Mouse (Mus musculus) embryonic fibroblast, embryonic 13.5 days (primary cell): ENCODE data around the gene Pi4k2a. TPM values are rescaled to one million over a fixed set of nuclear protein-coding genes. Genes with fewer than 3 reads are reported as not detected.

Experiments
- H3K27ac ChIP-seq: 2 replicates; pipeline ENCODE4 v1.5.1; 2012; ENCODE audit warnings: low read length, control low read depth, inconsistent platforms; ENCODE audit not compliant: insufficient read depth
- H3K4me1 ChIP-seq: 2 replicates; pipeline ENCODE4 v1.6.1; 2011; ENCODE audit warnings: low read length; ENCODE audit not compliant: control insufficient read depth, insufficient read depth
- H3K4me3 ChIP-seq: 2 replicates; pipeline ENCODE4 v1.5.1; 2011; ENCODE audit warnings: mild to moderate bottlenecking, control low read depth, low read length; ENCODE audit not compliant: insufficient read depth
- CTCF ChIP-seq: IDR thresholded peaks from 2 replicates; pipeline ENCODE4 v1.5.1; 2011; ENCODE audit warnings: mild to moderate bottlenecking, control low read depth, low read length, moderate library complexity, borderline replicate concordance; ENCODE audit not compliant: insufficient read depth
- POLR2A ChIP-seq: IDR thresholded peaks from 2 replicates; pipeline ENCODE4 v1.6.1; 2011; ENCODE audit warnings: low read depth, mild to moderate bottlenecking, control low read depth, low read length, moderate library complexity
- polyA plus RNA-seq: library from polyadenylated mRNA; stranded (reverse); fragments of >200 nt; gene quantifications from 2 replicates; pipeline ENCODE4 v1.2.4, GENCODE M21; 2011; ENCODE audit warnings: low read depth; ENCODE audit not compliant: missing spikeins, insufficient read length

Pi4k2a gene
- polyA plus RNA-seq, 1 experiment: 25.6 TPM

DNA sequence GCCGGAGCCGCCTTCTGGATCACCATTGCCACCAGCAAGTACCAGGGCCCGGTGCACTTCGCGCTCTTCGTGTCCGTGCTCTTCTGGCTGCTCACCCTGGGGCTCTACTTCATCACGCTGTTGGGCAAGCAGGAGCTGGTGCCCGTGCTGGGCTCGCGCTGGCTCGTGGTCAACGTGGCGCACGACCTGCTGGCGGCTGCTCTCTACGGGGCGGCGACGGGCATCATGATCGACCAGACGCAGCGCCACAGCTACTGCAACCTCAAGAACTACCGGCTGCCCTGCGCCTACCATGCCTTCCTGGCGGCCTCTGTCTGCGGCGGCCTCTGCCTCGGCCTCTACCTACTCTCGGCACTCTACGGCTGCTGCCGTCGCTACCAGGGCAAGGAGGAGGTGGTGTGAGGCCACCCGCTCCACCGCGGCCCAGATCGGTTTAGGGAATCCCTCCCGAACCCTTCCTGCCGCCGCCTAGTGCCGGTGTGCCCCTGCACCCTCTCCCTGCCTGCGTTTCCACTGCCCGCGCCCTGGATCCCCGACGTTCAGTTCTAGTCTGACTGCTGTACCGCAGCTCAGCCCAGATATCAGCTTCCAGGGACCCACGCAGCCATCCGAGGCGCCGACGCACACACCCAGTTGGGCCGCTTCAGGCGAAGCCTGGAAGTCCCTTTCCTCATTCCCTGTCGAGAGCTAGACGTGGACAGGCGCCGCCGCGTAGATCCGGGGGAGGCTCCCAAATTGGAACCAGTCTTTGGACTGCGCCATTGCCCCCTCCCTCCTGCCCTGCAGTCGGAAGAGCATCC lies 57.7 kb downstream of the Pi4k2a start:
- H3K27ac ChIP-seq: peak overlapping the region; percentile 79
- TF ChIP-seq CTCF: no peak
- TF ChIP-seq POLR2A: peak; percentile 51; the same call in 1 of the 2 replicates
- H3K4me3 ChIP-seq: peak overlapping the region; percentile 71
- peaks cover 20% of the 10 kb centered on the region; the same call in 1 of the 2 replicates for H3K4me1 ChIP-seq

DNA sequence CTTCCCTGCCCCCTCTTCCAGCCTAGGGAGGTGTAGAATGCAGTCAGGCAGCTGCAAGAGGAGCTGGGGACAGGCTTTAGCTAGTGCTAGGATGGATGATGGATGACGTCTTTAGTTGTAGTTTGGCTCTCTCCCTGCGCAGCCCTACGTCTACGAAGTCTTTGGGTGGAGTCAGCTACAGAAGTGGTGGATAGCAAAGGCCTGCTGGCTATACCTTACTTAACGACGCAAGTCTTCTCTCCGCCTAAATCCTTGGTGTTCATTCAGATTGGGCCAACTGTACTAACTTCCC lies 58.2 kb downstream of the Pi4k2a start:
- H3K27ac ChIP-seq: peak overlapping the region; percentile 79; the same call in 1 of the 2 replicates
- peaks cover 20% of the 10 kb centered on the region; the same call in 1 of the 2 replicates for H3K4me1 ChIP-seq

GRCm38 (mm10) chr19:42151990-42152389 lies 61.7 kb downstream of the Pi4k2a start:
- H3K27ac ChIP-seq: no peak overlapping the region
- TF ChIP-seq CTCF: peak; percentile 35; the same call in 1 of the 2 replicates
- 0 out of 2 replicates have a peak, but pooled peaks have one; percentile 2 for TF ChIP-seq POLR2A
- H3K4me1 ChIP-seq: peaks cover 15% of the 10 kb centered on the region; the same call in 1 of the 2 replicates
- H3K4me3 ChIP-seq: no peak overlapping the region

More for the DNA sequence above, 58.2 kb downstream of the Pi4k2a start:
- H3K4me3 ChIP-seq: peak overlapping the region; percentile 71
- TF ChIP-seq CTCF (no peak), POLR2A (peak; percentile 73)

- Histone ChIP-seq H3K4me1 (no peaks in the 10 kb centered on the region), H3K4me3 (no peak overlapping the region), H3K27ac (no peak overlapping the region)
- no peak for TF ChIP-seq POLR2A
- no peak for TF ChIP-seq CTCF
Observed at GRCm38 (mm10) chr19:42157493-42158237, 67.4 kb downstream of the Pi4k2a start.

DNA sequence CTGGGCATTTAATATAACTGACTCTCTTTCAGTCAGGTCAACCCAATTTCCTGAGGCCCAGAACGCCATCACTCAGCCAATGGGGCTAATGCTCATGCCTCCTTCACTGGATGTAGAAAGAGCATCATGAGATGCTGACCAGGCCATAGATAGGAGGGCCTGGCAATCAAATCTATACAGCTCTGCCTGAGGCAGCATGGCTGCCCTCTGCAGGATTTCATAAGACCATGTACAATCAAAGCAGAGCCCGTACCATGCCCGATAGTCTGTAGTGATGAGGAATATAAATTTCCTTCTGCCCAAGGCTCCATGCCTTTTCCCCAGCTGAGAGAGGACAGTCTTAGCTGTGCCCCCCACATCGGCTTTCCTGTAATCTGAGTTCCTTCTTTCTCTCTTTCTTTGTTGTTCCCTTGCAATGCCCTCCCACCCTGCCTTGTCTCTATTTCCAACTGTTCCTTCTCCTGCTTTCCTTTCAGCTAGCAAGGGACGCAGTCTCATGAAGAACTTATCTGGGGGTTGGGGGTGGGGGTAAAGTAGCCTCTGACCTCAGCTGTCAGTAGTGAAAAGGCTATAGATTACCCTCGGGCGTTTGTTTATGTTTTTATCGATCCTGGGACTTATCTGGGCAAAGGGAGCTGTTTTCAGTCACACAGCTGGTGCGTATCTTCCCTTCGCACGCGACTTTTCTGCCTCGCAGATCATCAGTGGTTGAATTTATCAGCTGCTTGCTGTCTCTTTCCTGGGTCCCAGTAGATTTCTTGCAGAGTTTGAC lies 68.2 kb downstream of the Pi4k2a start:
- no peak overlapping the region for H3K4me3 ChIP-seq
- no peak for TF ChIP-seq CTCF
- no peak for TF ChIP-seq POLR2A
- no peak overlapping the region for H3K27ac ChIP-seq
- no peaks in the 10 kb centered on the region for H3K4me1 ChIP-seq

GRCm38 (mm10) chr19:42163764-42164163 lies 73.5 kb downstream of the Pi4k2a start, which contains the start of gene Zfyve27:
Zfyve27 (plus strand) TSS chr19:42163951.
- TF ChIP-seq POLR2A (no peak), CTCF (no peak)
- H3K4me3 ChIP-seq: no peak within 1 kb of the TSS
- no peak within 1 kb of the TSS for H3K27ac ChIP-seq
- H3K4me1 ChIP-seq: no peaks in the 10 kb centered on the region

GRCm38 (mm10) chr19:42164188-42164587 lies 73.9 kb downstream of the Pi4k2a start:
- H3K27ac ChIP-seq: no peak overlapping the region
- H3K4me1 ChIP-seq: no peaks in the 10 kb centered on the region
- no peak for TF ChIP-seq CTCF
- TF ChIP-seq POLR2A: no peak
- H3K4me3 ChIP-seq: no peak overlapping the region

GRCm38 (mm10) chr19:42166130-42166529 lies 75.9 kb downstream of the Pi4k2a start:
- TF ChIP-seq CTCF (peak; percentile 81; the same call in 1 of the 2 replicates), POLR2A (no peak; the same call in 1 of the 2 replicates)
- H3K4me1 ChIP-seq: no peaks in the 10 kb centered on the region
- H3K27ac ChIP-seq: no peak overlapping the region
- H3K4me3 ChIP-seq: no peak overlapping the region

GRCm38 (mm10) chr19:42166766-42167165 lies 76.5 kb downstream of the Pi4k2a start:
- TF ChIP-seq CTCF (no peak), POLR2A (no peak)
- Histone ChIP-seq H3K4me1 (0 out of 2 replicates have a peak, but pooled peaks cover 5% of the 10 kb centered on the region), H3K4me3 (no peak overlapping the region), H3K27ac (no peak overlapping the region)
